Mouse (Mus musculus): ENCODE measurements at regions not wholly inside any gene's neighbourhood (a gene's known extent, or its start where the extent isn't known, plus 50 kb on each side); places are given as distances from the start of the nearest gene placed in this dataset.

GRCm38 (mm10) chr1:118741286-118741685 lies 113.5 kb downstream of the Tfcp2l1 start:
- DNase-seq (ENCODE audit: low spot score in 2 of 2) = no peak

- DNase-seq (ENCODE audit: low spot score in 2 of 2) = no peak
These were observed 120.5 kb downstream of the Tfcp2l1 start for GRCm38 (mm10) chr1:118748196-118748595.

GRCm38 (mm10) chr1:118752869-118753268 lies 125.1 kb downstream of the Tfcp2l1 start:
- DNase-seq (ENCODE audit: low spot score in 2 of 2) = no peak

GRCm38 (mm10) chr1:118756171-118756865 lies 128.6 kb downstream of the Tfcp2l1 start:
- no peak for DNase-seq (ENCODE audit: low spot score in 2 of 2)

- no peak for DNase-seq (ENCODE audit: low spot score in 2 of 2)
These were observed 129.7 kb downstream of the Tfcp2l1 start for GRCm38 (mm10) chr1:118757340-118758030.

- no peak for DNase-seq (ENCODE audit: low spot score in 2 of 2)
These were observed 130.3 kb downstream of the Tfcp2l1 start for GRCm38 (mm10) chr1:118758031-118758400.

DNA sequence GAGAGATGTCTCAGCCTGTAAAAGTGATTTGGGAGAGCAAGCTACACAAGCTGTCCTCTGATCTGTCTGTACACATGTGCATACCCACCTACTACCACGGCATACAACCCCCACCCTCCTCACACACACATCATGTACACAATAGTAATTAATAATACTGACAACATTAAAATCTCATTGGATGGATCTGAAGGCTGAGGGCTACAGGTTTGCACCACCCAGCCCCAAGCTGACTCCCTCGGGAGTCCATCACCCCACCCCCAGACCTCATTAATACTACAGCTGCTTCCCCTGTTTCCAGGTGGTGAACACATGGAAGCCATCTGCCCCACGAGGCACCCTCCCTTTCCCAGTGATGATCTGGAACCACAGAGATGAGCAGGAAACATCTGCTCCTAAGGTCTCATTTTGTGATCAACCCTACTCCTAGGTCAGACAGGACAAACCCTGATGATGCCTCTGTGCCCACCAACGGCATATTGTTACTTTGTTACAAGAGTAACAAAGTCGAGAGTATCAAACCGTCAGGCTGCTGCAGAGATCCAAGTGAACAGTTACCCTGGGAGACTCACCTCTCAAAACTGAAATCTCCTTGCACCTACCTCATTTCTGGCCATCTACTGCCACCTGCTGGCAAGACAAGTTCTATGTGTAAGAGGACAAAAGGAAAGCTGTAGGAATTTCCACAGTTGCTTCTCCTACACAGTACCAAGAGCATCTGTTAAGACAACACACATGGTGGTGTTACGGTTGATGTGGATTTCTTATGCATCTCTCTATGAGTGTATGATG lies 131.6 kb downstream of the Tfcp2l1 start:
- peak; percentile 57 to 69 for DNase-seq (ENCODE audit: low spot score in 2 of 2)

GRCm38 (mm10) chr1:118765525-118765924 lies 137.8 kb downstream of the Tfcp2l1 start:
- DNase-seq (ENCODE audit: low spot score in 2 of 2) = no peak

GRCm38 (mm10) chr1:118768831-118769230 lies 141.1 kb downstream of the Tfcp2l1 start:
- DNase-seq (ENCODE audit: low spot score in 2 of 2) = no peak

- DNase-seq (ENCODE audit: low spot score in 2 of 2) = peak; percentile 14 to 54
These were observed 144.5 kb downstream of the Tfcp2l1 start for GRCm38 (mm10) chr1:118772261-118772660.

- peak in 1 of 2 experiments; percentile 18 for DNase-seq (ENCODE audit: low spot score in 2 of 2)
These were observed 149.1 kb downstream of the Tfcp2l1 start for GRCm38 (mm10) chr1:118776594-118777441.
